Mouse (Mus musculus): ENCODE data around the gene Rpp25l. TPM values are rescaled to one million over a fixed set of nuclear protein-coding genes. Genes with fewer than 3 reads are reported as not detected.
A peak's percentile ranks its signal among the peaks of the same experiment; 100 is the strongest.

The Rpp25l gene
- polyA plus RNA-seq, 1 experiment, result 60.3 TPM

DNA sequence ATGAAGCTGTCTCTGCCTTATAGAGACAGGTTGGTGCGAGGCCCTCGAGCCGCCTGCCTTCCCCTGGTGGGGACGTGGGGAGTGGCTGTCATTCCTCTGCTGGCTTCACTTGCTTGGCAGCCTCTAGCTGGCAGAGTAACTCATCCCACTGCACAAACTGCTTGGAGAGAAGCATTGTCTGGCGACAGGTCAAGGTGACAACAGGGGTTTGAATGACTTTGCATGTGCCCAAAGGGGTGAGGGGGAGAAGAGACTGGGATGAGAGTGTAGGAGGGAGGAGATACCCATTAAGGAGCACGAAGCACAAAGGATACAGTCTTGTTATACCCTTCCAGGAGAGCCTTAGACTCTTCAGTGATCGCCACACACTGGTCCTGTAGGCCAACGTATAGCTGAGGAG is 1.7 kb upstream of the Rpp25l start:
- no peak overlapping the region for H3K4me3 ChIP-seq (ENCODE audit: insufficient read depth, poor library complexity, severe bottlenecking)
- peaks cover 14% of the 10 kb centered on the region for H3K79me3 ChIP-seq (ENCODE audit: low read depth)
- peaks cover 15% of the 10 kb centered on the region for H3K79me2 ChIP-seq (ENCODE audit: control insufficient read depth, insufficient read depth)
- no peak overlapping the region for H3ac ChIP-seq (ENCODE audit: control insufficient read depth, insufficient read length, low read depth)
- no peaks in the 10 kb centered on the region for H3K27me3 ChIP-seq (ENCODE audit: control insufficient read depth, insufficient read depth, insufficient read length)
- TF ChIP-seq MYOD1 (IDR thresholded peaks at IDR 0.05; ENCODE audit: control insufficient read depth, insufficient read length, low read depth) (no peak), CEBPB (IDR thresholded peaks at IDR 0.05; ENCODE audit: low read depth) (no peak)
- H3K36me3 ChIP-seq (ENCODE audit: control insufficient read depth, insufficient read depth), result peaks cover 20% of the 10 kb centered on the region

GRCm38 (mm10) chr4:41714276-41714675 is 942 bp upstream of the Rpp25l start:
- TF ChIP-seq CTCF (IDR thresholded peaks at IDR 0.05; ENCODE audit: control insufficient read depth, insufficient read depth, insufficient read length) (peak; percentile 77), MAX (IDR thresholded peaks at IDR 0.05) (peak; percentile 24), MYOD1 (IDR thresholded peaks at IDR 0.05; ENCODE audit: control insufficient read depth, insufficient read length, low read depth) (no peak)
- Histone ChIP-seq H3K36me3 (ENCODE audit: control insufficient read depth, insufficient read depth) (peaks cover 15% of the 10 kb centered on the region), H3ac (ENCODE audit: control insufficient read depth, insufficient read length, low read depth) (no peak overlapping the region), H3K79me2 (ENCODE audit: control insufficient read depth, insufficient read depth) (peaks cover 15% of the 10 kb centered on the region), H3K27me3 (ENCODE audit: control insufficient read depth, insufficient read depth, insufficient read length) (no peaks in the 10 kb centered on the region), H3K4me3 (ENCODE audit: insufficient read depth, poor library complexity, severe bottlenecking) (no peak overlapping the region), H3K79me3 (ENCODE audit: low read depth) (peaks cover 14% of the 10 kb centered on the region)

- peaks cover 15% of the 10 kb centered on the region for H3K79me2 ChIP-seq (ENCODE audit: control insufficient read depth, insufficient read depth)
- peak overlapping the region; percentile 80 for H3K4me3 ChIP-seq (ENCODE audit: insufficient read depth, poor library complexity, severe bottlenecking)
- H3K27me3 ChIP-seq (ENCODE audit: control insufficient read depth, insufficient read depth, insufficient read length), result no peaks in the 10 kb centered on the region
- peak overlapping the region; percentile 77 for H3ac ChIP-seq (ENCODE audit: control insufficient read depth, insufficient read length, low read depth)
- no peak for TF ChIP-seq USF1 (IDR thresholded peaks at IDR 0.05; ENCODE audit: low read depth)
- TF ChIP-seq FOSL1 (IDR thresholded peaks at IDR 0.05; ENCODE audit: insufficient read depth, low read length, poor library complexity, severe bottlenecking), result no peak
- no peak for TF ChIP-seq MYOG (IDR thresholded peaks at IDR 0.05; ENCODE audit: control insufficient read depth, extremely low read depth, insufficient read length)
- TF ChIP-seq CTCF (IDR thresholded peaks at IDR 0.05; ENCODE audit: control insufficient read depth, insufficient read depth, insufficient read length), result no peak
- H3K36me3 ChIP-seq (ENCODE audit: control insufficient read depth, insufficient read depth), result peaks cover 6% of the 10 kb centered on the region
- peaks cover 14% of the 10 kb centered on the region for H3K79me3 ChIP-seq (ENCODE audit: low read depth)
Measured at GRCm38 (mm10) chr4:41712421-41713196, 725 bp downstream of the Rpp25l start.

DNA sequence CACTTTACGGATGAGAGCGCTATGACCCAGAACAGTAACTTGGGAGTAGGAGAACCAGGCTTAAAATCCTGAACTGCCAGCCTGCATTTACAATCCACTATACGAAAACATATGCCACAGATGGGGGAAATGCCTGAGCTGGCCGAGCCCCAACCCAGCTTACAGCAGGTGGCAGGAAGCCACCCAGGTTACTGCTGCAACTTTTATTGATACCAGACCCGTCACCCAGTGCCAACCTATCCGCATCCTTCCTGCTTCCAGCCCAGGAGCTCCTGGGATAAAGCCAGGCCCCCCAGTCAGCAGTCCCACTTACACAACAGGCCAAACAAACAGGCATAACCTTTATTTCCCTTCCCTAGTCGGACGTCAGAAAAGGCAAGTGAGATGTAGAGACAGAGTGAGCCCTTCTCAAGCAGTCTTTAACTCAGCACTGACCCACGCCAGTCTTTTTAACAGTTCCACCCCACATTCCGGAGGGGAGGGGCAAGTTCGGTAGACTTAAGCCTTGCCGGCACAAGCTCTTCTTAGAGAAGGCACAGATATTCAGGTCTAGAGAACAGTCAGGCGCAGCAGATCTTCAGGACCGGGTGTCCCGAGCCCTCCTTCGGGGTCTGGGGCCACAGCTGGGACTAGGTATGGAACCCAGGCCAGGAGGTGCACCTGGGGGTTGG is 1.5 kb downstream of the Rpp25l start:
- peak overlapping the region; percentile 80 for H3K4me3 ChIP-seq (ENCODE audit: insufficient read depth, poor library complexity, severe bottlenecking)
- TF ChIP-seq USF1 (IDR thresholded peaks at IDR 0.05; ENCODE audit: low read depth), result no peak
- TF ChIP-seq FOSL1 (IDR thresholded peaks at IDR 0.05; ENCODE audit: insufficient read depth, low read length, poor library complexity, severe bottlenecking), result no peak
- no peak for TF ChIP-seq CTCF (IDR thresholded peaks at IDR 0.05; ENCODE audit: control insufficient read depth, insufficient read depth, insufficient read length)
- TF ChIP-seq MYOD1 (IDR thresholded peaks at IDR 0.05; ENCODE audit: control insufficient read depth, insufficient read length, low read depth), result no peak
- TF ChIP-seq CEBPB (IDR thresholded peaks at IDR 0.05; ENCODE audit: low read depth), result no peak
- TF ChIP-seq MYOG (IDR thresholded peaks at IDR 0.05; ENCODE audit: control insufficient read depth, extremely low read depth, insufficient read length), result no peak
- TF ChIP-seq MAX (IDR thresholded peaks at IDR 0.05), result no peak
- peaks cover 14% of the 10 kb centered on the region for H3K79me3 ChIP-seq (ENCODE audit: low read depth)
- H3K79me2 ChIP-seq (ENCODE audit: control insufficient read depth, insufficient read depth), result peaks cover 15% of the 10 kb centered on the region
- peak overlapping the region; percentile 77 for H3ac ChIP-seq (ENCODE audit: control insufficient read depth, insufficient read length, low read depth)
- H3K36me3 ChIP-seq (ENCODE audit: control insufficient read depth, insufficient read depth), result peaks cover 2% of the 10 kb centered on the region
- H3K27me3 ChIP-seq (ENCODE audit: control insufficient read depth, insufficient read depth, insufficient read length), result no peaks in the 10 kb centered on the region

DNA sequence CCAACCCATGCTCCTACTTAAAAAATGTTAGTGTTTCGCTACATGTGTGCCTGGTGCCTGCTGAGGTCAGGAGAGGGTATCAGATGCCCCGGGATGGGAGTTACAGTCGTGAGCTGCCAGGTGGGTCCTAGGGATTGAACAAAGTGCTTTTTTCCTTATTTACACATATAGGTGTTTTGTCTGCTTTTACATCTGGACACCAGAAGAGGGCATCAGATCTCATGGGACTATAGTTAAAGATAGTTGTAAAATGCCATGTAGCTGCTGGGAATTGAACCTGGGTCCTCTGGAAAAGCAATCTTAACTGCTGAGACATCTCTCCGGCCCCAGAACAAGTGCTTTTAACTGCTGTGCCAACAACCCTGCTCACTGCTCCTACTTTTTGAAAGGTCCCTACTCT is 3.1 kb downstream of the Rpp25l start:
- Histone ChIP-seq H3K79me2 (ENCODE audit: control insufficient read depth, insufficient read depth) (peaks cover 15% of the 10 kb centered on the region), H3K79me3 (ENCODE audit: low read depth) (peaks cover 14% of the 10 kb centered on the region), H3ac (ENCODE audit: control insufficient read depth, insufficient read length, low read depth) (no peak overlapping the region), H3K27me3 (ENCODE audit: control insufficient read depth, insufficient read depth, insufficient read length) (peaks cover 1% of the 10 kb centered on the region), H3K4me3 (ENCODE audit: insufficient read depth, poor library complexity, severe bottlenecking) (no peak overlapping the region), H3K36me3 (ENCODE audit: control insufficient read depth, insufficient read depth) (no peaks in the 10 kb centered on the region)
- no peak for TF ChIP-seq USF1 (IDR thresholded peaks at IDR 0.05; ENCODE audit: low read depth)
- no peak for TF ChIP-seq MYOD1 (IDR thresholded peaks at IDR 0.05; ENCODE audit: control insufficient read depth, insufficient read length, low read depth)
- no peak for TF ChIP-seq CTCF (IDR thresholded peaks at IDR 0.05; ENCODE audit: control insufficient read depth, insufficient read depth, insufficient read length)
- TF ChIP-seq FOSL1 (IDR thresholded peaks at IDR 0.05; ENCODE audit: insufficient read depth, low read length, poor library complexity, severe bottlenecking), result no peak
- no peak for TF ChIP-seq MYOG (IDR thresholded peaks at IDR 0.05; ENCODE audit: control insufficient read depth, extremely low read depth, insufficient read length)
- no peak for TF ChIP-seq CEBPB (IDR thresholded peaks at IDR 0.05; ENCODE audit: low read depth)
- TF ChIP-seq MAX (IDR thresholded peaks at IDR 0.05), result no peak

Measured in C2C12 (cell line).